Mouse (Mus musculus) neural tube, embryonic 14.5 days (tissue): ENCODE measurements at regions not wholly inside any gene's neighbourhood (a gene's known extent, or its start where the extent isn't known, plus 50 kb on each side); places are given as distances from the start of the nearest gene placed in this dataset.

Source experiments
- ATAC-seq: fragments of 200-750 bp; cut with Nextera tagmentation; 2 replicates; pipeline ENCODE4 v1.8.0; 2017; ENCODE audit warnings: low read depth, mild to moderate bottlenecking, moderate TSS enrichment, moderate library complexity
- H3K27ac ChIP-seq: fragments of 300-500 bp; sonication (generic); 2 replicates; pipeline ENCODE4 v1.5.1; 2014; ENCODE audit warnings: low read depth, mild to moderate bottlenecking, control low read depth, low read length, moderate library complexity, mixed read lengths
- H3K27me3 ChIP-seq: fragments of 300-500 bp; sonication (generic); 2 replicates; pipeline ENCODE4 v1.6.1; 2014; ENCODE audit warnings: low read length; ENCODE audit not compliant: control insufficient read depth, insufficient read depth
- H3K36me3 ChIP-seq: fragments of 300-500 bp; sonication (generic); 2 replicates; pipeline ENCODE4 v1.6.1; 2014; ENCODE audit warnings: low read length, mixed read lengths; ENCODE audit not compliant: control insufficient read depth, insufficient read depth
- H3K4me1 ChIP-seq: fragments of 300-500 bp; sonication (generic); 2 replicates; pipeline ENCODE4 v1.6.1; 2014; ENCODE audit warnings: low read length; ENCODE audit not compliant: control insufficient read depth, insufficient read depth
- H3K4me2 ChIP-seq: fragments of 300-500 bp; sonication (generic); 2 replicates; pipeline ENCODE4 v1.6.1; 2014; ENCODE audit warnings: mild to moderate bottlenecking, low read depth, low read length, control low read depth
- H3K4me3 ChIP-seq: fragments of 300-500 bp; sonication (generic); 2 replicates; pipeline ENCODE4 v1.5.1; 2014; ENCODE audit warnings: low read depth, low read length, control low read depth, mixed read lengths
- H3K9ac ChIP-seq: fragments of 300-500 bp; sonication (generic); replicated peaks from 2 replicates; pipeline ENCODE4 v1.6.1; 2014; ENCODE audit warnings: low read depth, mild to moderate bottlenecking, control low read depth, low read length, mixed read lengths
- H3K9me3 ChIP-seq: fragments of 300-500 bp; sonication (generic); 2 replicates; pipeline ENCODE4 v1.6.1; 2016; ENCODE audit warnings: low read length; ENCODE audit not compliant: control insufficient read depth
- WGBS: fragments of 180-500 bp; shearing (Covaris S2); extraction: QIAGEN DNeasy Blood & Tissue Kit; methylation state at CpG from one replicate; pipeline ENCODE4 v1.1.7; 2014; 5-methylcytosine and 5-hydroxymethylcytosine counted together

DNA sequence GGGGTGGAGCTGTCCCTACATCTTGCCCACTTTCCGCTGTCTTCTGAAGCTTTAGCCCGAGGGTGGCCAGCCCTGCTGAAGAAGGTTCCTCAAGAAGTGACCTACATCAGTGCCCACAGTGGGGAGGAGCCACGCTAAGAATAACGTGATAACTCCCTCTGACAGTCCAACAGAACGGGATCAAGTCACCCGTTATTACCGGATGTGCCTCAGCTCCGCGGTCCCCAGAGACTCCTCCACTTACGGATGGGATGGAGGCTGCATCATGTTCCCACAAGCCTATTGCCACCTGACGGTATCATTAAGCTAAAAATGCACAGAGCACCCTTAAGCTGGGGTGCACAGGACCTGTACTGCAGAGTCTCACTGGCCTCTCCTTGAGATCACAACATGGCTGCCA is 63.2 kb upstream of the Runx3 start:
- Histone ChIP-seq H3K36me3 (no peaks in the 10 kb centered on the region), H3K9me3 (no peaks in the 10 kb centered on the region), H3K4me2 (no peak overlapping the region), H3K4me1 (no peaks in the 10 kb centered on the region), H3K4me3 (no peak overlapping the region), H3K27me3 (no peaks in the 10 kb centered on the region), H3K27ac (no peak overlapping the region), H3K9ac (no peak overlapping the region)
- no peak for ATAC-seq
- 81% methylated on average over 11 of the region's 11 CpGs for WGBS

DNA sequence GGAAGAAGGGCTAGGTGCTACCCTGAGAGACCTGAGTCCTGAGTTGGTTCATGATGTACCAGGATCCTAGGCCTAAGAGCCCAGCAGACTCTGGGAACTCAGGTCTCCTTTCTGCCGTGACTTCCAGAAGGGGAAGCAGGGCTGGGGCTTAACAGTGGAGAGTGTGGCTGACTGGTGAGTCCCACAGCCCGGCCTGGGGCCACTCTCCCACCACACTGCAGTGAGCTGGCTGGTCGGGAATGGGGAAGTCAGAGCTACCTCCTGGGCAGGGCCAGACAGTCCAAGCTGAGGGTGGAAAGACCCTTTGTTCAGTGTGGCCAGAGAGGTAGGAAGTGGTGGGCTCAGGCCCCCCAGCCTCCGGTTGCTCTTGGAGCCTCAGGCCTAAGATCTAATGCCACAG is 61.6 kb upstream of the Runx3 start:
- Histone ChIP-seq H3K4me3 (no peak overlapping the region), H3K27ac (no peak overlapping the region), H3K27me3 (no peaks in the 10 kb centered on the region), H3K4me1 (no peaks in the 10 kb centered on the region), H3K9me3 (no peaks in the 10 kb centered on the region), H3K9ac (no peak overlapping the region), H3K36me3 (no peaks in the 10 kb centered on the region), H3K4me2 (no peak overlapping the region)
- no peak for ATAC-seq
- 73% methylated on average over 4 of the region's 4 CpGs for WGBS

DNA sequence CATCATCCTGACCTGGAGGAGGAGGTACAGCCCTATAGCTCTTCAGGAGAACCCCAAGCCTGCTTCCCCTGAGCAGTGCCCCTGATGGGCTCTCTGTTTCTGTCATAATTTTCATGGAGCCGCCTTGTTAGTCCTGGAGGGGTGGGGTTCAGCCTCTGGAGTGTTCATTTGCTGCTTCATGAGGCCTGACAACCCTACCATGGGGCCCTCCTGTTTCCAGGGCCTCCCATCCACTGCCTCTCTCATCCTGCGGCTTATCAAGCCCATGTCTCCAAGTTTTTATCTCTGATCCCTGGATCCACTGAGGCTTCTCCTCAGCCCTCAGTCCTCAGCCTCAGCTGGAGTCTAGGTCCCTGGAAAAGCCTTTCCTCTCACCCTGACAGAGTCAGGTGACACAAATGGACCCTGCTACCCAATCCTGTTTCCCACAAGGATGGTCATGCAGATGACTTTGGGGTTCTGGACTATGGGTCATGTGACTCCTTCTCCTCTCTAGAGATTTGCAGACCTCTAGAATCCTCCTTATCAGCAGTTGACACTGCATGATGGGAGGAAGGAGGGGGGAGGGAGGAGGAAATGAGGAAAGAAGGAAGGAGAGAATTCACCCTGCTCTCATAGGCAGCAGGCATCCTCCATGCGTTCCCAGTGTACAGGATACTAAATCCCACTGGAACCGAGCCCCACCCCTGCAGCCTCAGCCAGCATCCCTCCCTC is 59.3 kb upstream of the Runx3 start:
- ATAC-seq = no peak
- Histone ChIP-seq H3K4me2 (no peak overlapping the region), H3K27ac (no peak overlapping the region), H3K36me3 (no peaks in the 10 kb centered on the region), H3K27me3 (no peaks in the 10 kb centered on the region), H3K9me3 (no peaks in the 10 kb centered on the region), H3K4me1 (no peaks in the 10 kb centered on the region), H3K4me3 (no peak overlapping the region), H3K9ac (no peak overlapping the region)
- 70% methylated on average over 4 of the region's 4 CpGs for WGBS

DNA sequence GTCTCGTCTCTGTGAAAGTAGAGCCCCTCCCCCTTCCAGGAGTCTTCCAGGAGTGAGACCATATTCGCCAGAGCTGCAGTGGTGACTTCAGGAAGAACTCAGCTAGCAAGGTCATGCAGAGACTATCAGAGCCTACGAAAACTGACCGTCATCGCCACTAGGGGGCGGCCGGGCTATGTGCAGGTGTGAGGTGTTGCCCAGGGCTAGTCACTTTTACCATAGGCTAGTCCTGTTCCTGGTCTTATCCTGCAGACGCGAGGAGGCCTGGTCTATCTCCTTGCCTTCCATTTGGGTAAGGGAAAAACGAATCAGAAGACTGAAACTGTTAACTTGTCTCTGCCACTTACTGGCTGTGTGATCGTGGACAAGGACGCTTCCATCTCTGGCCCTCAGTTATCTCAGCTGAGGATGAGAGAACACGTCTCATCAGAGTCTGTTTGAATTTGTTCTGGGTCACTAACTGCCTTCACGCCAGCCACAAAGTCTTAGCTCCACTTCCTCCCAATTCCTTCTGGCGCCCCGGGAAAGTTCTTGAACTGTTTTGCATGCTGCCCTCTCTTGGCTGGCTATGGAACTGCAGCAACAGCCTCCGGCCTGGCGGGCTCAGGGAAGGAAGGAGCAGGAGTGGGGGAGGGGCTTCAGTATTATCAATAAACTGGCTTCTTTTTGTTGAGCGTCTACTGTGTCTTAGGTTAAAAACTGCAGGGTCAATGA is 53.5 kb upstream of the Runx3 start:
- H3K4me2 ChIP-seq = no peak overlapping the region

DNA sequence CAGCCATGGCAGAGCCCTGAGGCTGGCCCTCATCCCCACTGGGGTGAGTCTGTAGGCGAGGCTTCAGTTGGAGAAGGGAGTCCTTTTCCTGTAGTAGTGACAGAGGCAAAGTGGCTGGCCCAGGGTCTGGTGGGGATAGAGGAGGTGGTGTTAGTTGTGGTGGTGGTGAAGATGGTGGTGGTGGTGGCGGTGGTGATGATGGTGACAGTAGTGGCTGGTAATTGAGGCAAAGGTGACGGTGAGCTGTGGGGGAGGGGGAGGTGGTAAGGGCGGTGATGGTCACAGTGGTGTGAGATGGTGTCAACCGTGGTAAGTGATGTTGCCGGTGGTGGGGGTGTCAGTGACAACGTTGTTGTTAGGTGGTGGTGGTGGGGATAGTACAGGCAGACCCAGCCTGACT is 52.6 kb upstream of the Runx3 start:
- no peaks in the 10 kb centered on the region for H3K36me3 ChIP-seq
- no peak overlapping the region for H3K9ac ChIP-seq
- no peaks in the 10 kb centered on the region for H3K9me3 ChIP-seq
- 89% methylated on average over 7 of the region's 7 CpGs for WGBS
- no peak for ATAC-seq
- H3K4me3 ChIP-seq = no peak overlapping the region
- H3K4me2 ChIP-seq = no peak overlapping the region
- no peaks in the 10 kb centered on the region for H3K4me1 ChIP-seq
- H3K27me3 ChIP-seq = no peaks in the 10 kb centered on the region
- H3K27ac ChIP-seq = no peak overlapping the region

More for the DNA sequence above, 53.5 kb upstream of the Runx3 start:
- no peak overlapping the region for H3K9ac ChIP-seq
- no peaks in the 10 kb centered on the region for H3K36me3 ChIP-seq
- no peak overlapping the region for H3K4me3 ChIP-seq
- ATAC-seq = 0 out of 2 replicates have a peak, but pooled peaks have one; percentile 17
- WGBS = 6% methylated on average over 19 of the region's 19 CpGs
- no peaks in the 10 kb centered on the region for H3K9me3 ChIP-seq
- no peak overlapping the region for H3K27ac ChIP-seq
- H3K27me3 ChIP-seq = no peaks in the 10 kb centered on the region
- no peaks in the 10 kb centered on the region for H3K4me1 ChIP-seq

DNA sequence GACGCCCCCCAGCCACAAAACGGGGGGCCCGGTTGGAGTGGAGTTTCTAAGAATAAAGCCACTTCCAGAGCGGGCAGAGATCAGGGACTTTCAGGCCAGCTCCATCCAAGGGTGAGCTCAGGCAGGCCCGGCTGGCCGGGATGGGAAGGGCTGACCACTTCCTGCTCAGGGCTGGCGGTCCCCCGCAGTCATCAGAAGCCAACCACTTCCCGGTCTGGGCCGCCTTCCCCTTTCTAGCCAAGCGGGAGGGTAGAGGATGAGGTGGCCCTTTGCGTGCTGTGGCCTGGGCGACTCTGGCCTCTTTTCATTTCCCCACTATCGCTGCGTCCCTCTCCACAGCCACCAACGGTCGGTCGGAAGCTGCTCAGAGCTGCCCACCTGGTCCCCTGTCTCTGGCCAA is 50.6 kb upstream of the Runx3 start:
- Histone ChIP-seq H3K27ac (no peak overlapping the region), H3K4me3 (no peak overlapping the region), H3K4me1 (no peaks in the 10 kb centered on the region), H3K9me3 (no peaks in the 10 kb centered on the region), H3K4me2 (no peak overlapping the region), H3K36me3 (no peaks in the 10 kb centered on the region), H3K9ac (no peak overlapping the region), H3K27me3 (no peaks in the 10 kb centered on the region)
- no peak for ATAC-seq
- WGBS = 74% methylated on average over 17 of the region's 18 CpGs
